Comparison of ENCODE assay signal across 22 mouse cellular contexts in the genomic region with DNA sequence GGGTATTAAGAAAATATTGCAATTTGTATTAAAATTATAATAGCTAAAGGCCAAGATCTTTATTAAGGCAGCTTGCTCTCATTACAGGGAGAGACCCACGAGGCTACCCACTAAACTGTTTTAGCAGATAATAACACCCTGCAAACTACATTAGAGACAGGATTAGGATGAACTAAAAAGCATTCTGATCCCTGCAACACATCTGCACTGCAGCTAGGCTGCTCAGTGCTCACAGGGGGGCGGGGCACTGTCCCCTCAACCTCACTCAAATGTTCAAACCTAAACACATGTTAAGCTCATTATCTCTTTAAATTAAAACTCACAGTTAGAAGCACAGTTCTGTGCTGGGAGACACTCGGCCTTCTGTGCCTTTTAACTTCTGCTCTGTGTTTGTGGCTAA.
A peak's percentile ranks its signal among the peaks of the same experiment; 100 is the strongest.
DNase-seq lines count a peak whose midpoint lies in the region; ATAC-seq and TF ChIP-seq lines count a peak whose summit lies in the region.
"Had no signal": no experiment of that assay in that cellular context is flagged by ENCODE, and none has a peak within 500 bp of the region (broad histone marks: within the 10 kb centered on the region; RNA-seq: fewer than 3 reads in every experiment).

No protein-coding gene starts in this region.

- no peak overlapping the region for H3K27ac ChIP-seq in forebrain, postnatal 0 days (ENCODE audit: low read depth, low read length)
- no peak overlapping the region for H3K27ac ChIP-seq in forebrain, embryonic 12.5 days
- no peak overlapping the region for H3K27ac ChIP-seq in midbrain, embryonic 11.5 days (ENCODE audit: low read depth, low read length)
- H3K27ac ChIP-seq in midbrain, embryonic 10.5 days (replicated peaks): no peak overlapping the region
- H3K27ac ChIP-seq in hindbrain, embryonic 16.5 days (ENCODE audit: low read depth, low read length): no peak overlapping the region
- no peak overlapping the region; the same call in 1 of the 2 replicates for H3K27ac ChIP-seq in midbrain, embryonic 15.5 days
- H3K27ac ChIP-seq: heart, embryonic 13.5 days; intestine, embryonic 15.5 days; kidney, embryonic 15.5 days; limb, embryonic 13.5 days; liver, embryonic 14.5 days; lung, embryonic 15.5 days; neural tube, embryonic 13.5 days had no signal

- H3K36me3 ChIP-seq in forebrain, postnatal 0 days (ENCODE audit: insufficient read depth): peaks cover 23% of the 10 kb centered on the region
- H3K36me3 ChIP-seq in forebrain, embryonic 12.5 days (replicated peaks): peaks cover 7% of the 10 kb centered on the region
- H3K36me3 ChIP-seq in midbrain, embryonic 11.5 days (ENCODE audit: control insufficient read depth, insufficient read depth, low read length): no peaks in the 10 kb centered on the region
- no peaks in the 10 kb centered on the region for H3K36me3 ChIP-seq in midbrain, embryonic 10.5 days
- H3K36me3 ChIP-seq in hindbrain, embryonic 16.5 days (ENCODE audit: control insufficient read depth, insufficient read depth, low read length): peaks cover 10% of the 10 kb centered on the region; the same call in 1 of the 2 replicates
- H3K36me3 ChIP-seq in midbrain, embryonic 15.5 days (replicated peaks): peaks cover 16% of the 10 kb centered on the region
- H3K36me3 ChIP-seq: heart, embryonic 13.5 days; intestine, embryonic 15.5 days; kidney, embryonic 15.5 days; limb, embryonic 13.5 days; lung, embryonic 15.5 days had no signal

- no peaks in the 10 kb centered on the region for H3K4me1 ChIP-seq in forebrain, postnatal 0 days (ENCODE audit: insufficient read depth)
- 0 out of 2 replicates have a peak, but pooled peaks cover 3% of the 10 kb centered on the region for H3K4me1 ChIP-seq in forebrain, embryonic 12.5 days
- no peaks in the 10 kb centered on the region for H3K4me1 ChIP-seq in midbrain, embryonic 11.5 days (ENCODE audit: control insufficient read depth, insufficient read depth, low read length)
- H3K4me1 ChIP-seq in midbrain, embryonic 10.5 days: peaks cover 6% of the 10 kb centered on the region; the same call in 1 of the 2 replicates
- no peaks in the 10 kb centered on the region for H3K4me1 ChIP-seq in hindbrain, embryonic 16.5 days (ENCODE audit: control insufficient read depth, insufficient read depth, low read depth, low read length)
- H3K4me1 ChIP-seq in midbrain, embryonic 15.5 days: 0 out of 2 replicates have a peak, but pooled peaks cover 2% of the 10 kb centered on the region
- H3K4me1 ChIP-seq: heart, embryonic 13.5 days; intestine, embryonic 15.5 days; kidney, embryonic 15.5 days; limb, embryonic 13.5 days; lung, embryonic 15.5 days; neural tube, embryonic 13.5 days had no signal

- no peak overlapping the region for H3K4me2 ChIP-seq in forebrain, postnatal 0 days (ENCODE audit: low read depth)
- no peak overlapping the region for H3K4me2 ChIP-seq in forebrain, embryonic 12.5 days
- no peak overlapping the region for H3K4me2 ChIP-seq in midbrain, embryonic 11.5 days
- H3K4me2 ChIP-seq in hindbrain, embryonic 16.5 days (ENCODE audit: low read length): no peak overlapping the region
- no peak overlapping the region for H3K4me2 ChIP-seq in midbrain, embryonic 15.5 days
- H3K4me2 ChIP-seq: heart, embryonic 13.5 days; intestine, embryonic 15.5 days; kidney, embryonic 15.5 days; limb, embryonic 13.5 days; lung, embryonic 15.5 days; neural tube, embryonic 13.5 days had no signal

- 40% methylated on average over 3 of the region's 3 CpGs for WGBS in forebrain, postnatal 0 days
- WGBS in forebrain, embryonic 12.5 days: 38% methylated on average over 3 of the region's 3 CpGs
- WGBS in midbrain, embryonic 11.5 days: 39% methylated on average over 3 of the region's 3 CpGs
- WGBS in midbrain, embryonic 10.5 days: 35% methylated on average over 3 of the region's 3 CpGs
- WGBS in hindbrain, embryonic 16.5 days: 49% methylated on average over 3 of the region's 3 CpGs
- 32% methylated on average over 3 of the region's 3 CpGs for WGBS in midbrain, embryonic 15.5 days

- H3K9me3 ChIP-seq in forebrain, postnatal 0 days (ENCODE audit: low read length): no peaks in the 10 kb centered on the region
- H3K9me3 ChIP-seq in forebrain, embryonic 12.5 days: no peaks in the 10 kb centered on the region
- H3K9me3 ChIP-seq in midbrain, embryonic 11.5 days (ENCODE audit: control insufficient read depth, low read length): no peaks in the 10 kb centered on the region
- H3K9me3 ChIP-seq in midbrain, embryonic 10.5 days (replicated peaks): no peaks in the 10 kb centered on the region
- no peaks in the 10 kb centered on the region for H3K9me3 ChIP-seq in hindbrain, embryonic 16.5 days (ENCODE audit: control insufficient read depth, low read length)
- no peaks in the 10 kb centered on the region for H3K9me3 ChIP-seq in midbrain, embryonic 15.5 days
- H3K9me3 ChIP-seq: heart, embryonic 13.5 days; intestine, embryonic 15.5 days; kidney, embryonic 15.5 days; limb, embryonic 13.5 days; lung, embryonic 15.5 days; neural tube, embryonic 13.5 days had no signal

- ATAC-seq in forebrain, postnatal 0 days: peak; percentile 36; the same call in 1 of the 2 replicates
- no peak for ATAC-seq in forebrain, embryonic 12.5 days (ENCODE audit: low FRiP score)
- ATAC-seq in midbrain, embryonic 11.5 days (ENCODE audit: low FRiP score): 0 out of 2 replicates have a peak, but pooled peaks have one; percentile 38
- ATAC-seq in hindbrain, embryonic 16.5 days: peak; percentile 77
- peak; percentile 87 for ATAC-seq in midbrain, embryonic 15.5 days (replicated peaks)
- ATAC-seq: intestine, embryonic 15.5 days had no signal

- no peak overlapping the region for H3K4me3 ChIP-seq in forebrain, postnatal 0 days (ENCODE audit: low read depth, low read length)
- H3K4me3 ChIP-seq in forebrain, embryonic 12.5 days (replicated peaks): no peak overlapping the region
- no peak overlapping the region for H3K4me3 ChIP-seq in midbrain, embryonic 11.5 days (ENCODE audit: low read depth, low read length)
- H3K4me3 ChIP-seq in midbrain, embryonic 10.5 days: no peak overlapping the region
- H3K4me3 ChIP-seq in hindbrain, embryonic 16.5 days (ENCODE audit: low read length): no peak overlapping the region
- H3K4me3 ChIP-seq in midbrain, embryonic 15.5 days: no peak overlapping the region
- H3K4me3 ChIP-seq: heart, embryonic 13.5 days; intestine, embryonic 15.5 days; kidney, embryonic 15.5 days; limb, embryonic 13.5 days; lung, embryonic 15.5 days; neural tube, embryonic 13.5 days had no signal

- no peak overlapping the region for H3K9ac ChIP-seq in forebrain, postnatal 0 days
- H3K9ac ChIP-seq in forebrain, embryonic 12.5 days: no peak overlapping the region
- no peak overlapping the region for H3K9ac ChIP-seq in midbrain, embryonic 11.5 days (ENCODE audit: low read length)
- no peak overlapping the region for H3K9ac ChIP-seq in hindbrain, embryonic 16.5 days (ENCODE audit: low read depth, low read length)
- no peak overlapping the region for H3K9ac ChIP-seq in midbrain, embryonic 15.5 days
- H3K9ac ChIP-seq: heart, embryonic 13.5 days; intestine, embryonic 15.5 days; kidney, embryonic 15.5 days; limb, embryonic 13.5 days; liver, embryonic 14.5 days; lung, embryonic 15.5 days; neural tube, embryonic 13.5 days had no signal

- no peaks in the 10 kb centered on the region for H3K27me3 ChIP-seq in forebrain, postnatal 0 days (ENCODE audit: insufficient read depth, low read length)
- H3K27me3 ChIP-seq in forebrain, embryonic 12.5 days: no peaks in the 10 kb centered on the region
- H3K27me3 ChIP-seq in midbrain, embryonic 11.5 days (ENCODE audit: control insufficient read depth, insufficient read depth, low read length): no peaks in the 10 kb centered on the region
- no peaks in the 10 kb centered on the region for H3K27me3 ChIP-seq in midbrain, embryonic 10.5 days (ENCODE audit: low read depth, poor library complexity, severe bottlenecking)
- no peaks in the 10 kb centered on the region for H3K27me3 ChIP-seq in hindbrain, embryonic 16.5 days (replicated peaks; ENCODE audit: control insufficient read depth, insufficient read depth, low read length)
- no peaks in the 10 kb centered on the region for H3K27me3 ChIP-seq in midbrain, embryonic 15.5 days (replicated peaks)
- H3K27me3 ChIP-seq: heart, embryonic 13.5 days; intestine, embryonic 15.5 days; kidney, embryonic 15.5 days; limb, embryonic 13.5 days; lung, embryonic 15.5 days; neural tube, embryonic 13.5 days had no signal

- no peak for TF ChIP-seq CTCF in forebrain, postnatal 0 days (IDR thresholded peaks at IDR 0.05; ENCODE audit: low read depth)

- DNase-seq in forebrain, postnatal 0 days: no peak
- no peak for DNase-seq in midbrain, embryonic 11.5 days (ENCODE audit: low spot score, missing footprints)
- DNase-seq in midbrain, embryonic 10.5 days (ENCODE audit: low spot score): no peak
- no peak for DNase-seq in heart, adult 9 months (ENCODE audit: low spot score in 2 of 2)
- DNase-seq in adrenal gland, postnatal 14 days: no peak
- DNase-seq: cerebellum, adult 9-10 months; gastrocnemius, postnatal 10 days; heart, adult 11 months; heart, postnatal 36 days; layer of hippocampus, postnatal 36 days; right cerebral cortex, postnatal 25 days; thymus, adult 2 months had no signal
